Mouse (Mus musculus): ENCODE measurements around the gene Brd3.

Brd3 gene

DNA sequence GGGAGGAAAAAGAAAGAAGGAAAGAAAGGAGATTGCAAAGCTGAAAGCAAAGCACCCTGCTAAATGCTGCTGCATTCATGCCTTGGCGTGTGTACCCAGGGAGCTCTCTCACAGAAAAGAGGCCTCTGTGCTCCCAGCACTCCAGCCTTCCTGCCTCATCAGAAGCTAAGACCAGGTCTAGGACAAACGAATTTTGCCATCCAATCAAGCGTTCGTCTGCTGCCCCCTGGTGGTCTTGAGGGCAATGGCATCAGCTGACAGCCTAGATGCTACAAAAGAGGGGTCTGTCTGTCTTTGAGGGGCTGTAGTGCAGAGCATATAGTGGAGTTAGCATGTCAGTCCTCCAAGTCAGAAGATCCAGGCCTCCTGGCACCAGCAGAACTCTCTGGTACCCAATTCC, 79.4 kb downstream of the Brd3 start:
- peak; percentile 73 to 82 for DNase-seq (ENCODE audit: low read depth in 2 of 2, low spot score in 2 of 2)

DNA sequence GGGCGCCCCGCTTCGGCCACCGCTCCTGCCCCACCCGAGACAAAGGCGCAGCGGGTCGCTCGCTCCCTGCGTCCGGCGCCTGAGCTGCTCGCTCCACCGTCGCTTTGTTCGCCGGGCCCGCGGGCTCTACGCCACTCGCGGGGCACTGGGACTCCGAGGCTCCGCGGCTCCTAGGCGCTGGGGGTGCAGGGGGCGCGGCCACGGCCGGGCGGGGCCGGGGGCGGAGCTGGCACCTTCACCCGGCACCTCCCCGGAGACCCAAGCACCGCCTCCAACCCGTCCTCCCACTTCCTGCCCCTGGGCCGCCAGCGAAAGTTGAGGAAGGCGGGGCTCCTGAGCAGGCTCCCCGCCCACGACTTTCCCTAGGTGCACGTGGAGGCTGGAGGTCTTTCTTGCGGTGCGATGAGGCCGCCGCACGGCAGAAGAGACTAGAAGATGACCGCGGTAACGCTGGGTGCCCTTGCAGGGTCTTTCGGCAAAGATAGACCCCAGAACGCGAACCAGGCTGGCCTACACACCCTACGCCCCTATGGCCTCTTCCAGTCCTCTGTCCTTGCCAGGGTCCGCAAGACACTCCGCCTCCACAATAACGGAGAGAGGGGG, 80.5 kb downstream of the Brd3 start, which contains the start of gene Vav2:
Gene Vav2 (minus strand): TSS at position 179 of the 603 bp plus-strand sequence.
- peak; percentile 86 to 93 for DNase-seq (ENCODE audit: low read depth in 2 of 2, low spot score in 2 of 2)

DNA sequence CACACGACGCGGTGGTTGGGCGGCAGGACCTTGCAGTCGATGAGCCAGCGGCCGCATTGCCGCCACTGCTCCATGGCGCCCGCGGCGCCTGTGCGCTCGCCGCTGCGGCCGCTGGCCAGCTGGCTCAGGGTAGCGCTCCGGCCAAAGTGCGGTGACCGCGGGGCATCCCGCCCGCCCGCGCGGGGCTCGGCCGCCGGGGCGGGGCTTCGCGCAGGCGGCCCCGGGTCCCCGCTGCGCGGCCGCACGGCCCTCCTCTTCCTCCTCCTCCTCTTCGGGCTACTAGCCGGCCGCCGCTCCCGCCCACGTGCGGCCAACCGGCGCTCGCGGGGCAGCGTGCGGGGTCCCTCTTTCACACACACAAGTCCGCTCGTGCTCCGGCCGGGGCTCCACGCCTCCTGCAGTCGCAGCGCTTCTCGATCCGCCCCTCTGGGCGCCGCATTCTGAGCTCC, 81.0 kb downstream of the Brd3 start:
- DNase-seq (ENCODE audit: low read depth in 2 of 2, low spot score in 2 of 2) = no peak

DNA sequence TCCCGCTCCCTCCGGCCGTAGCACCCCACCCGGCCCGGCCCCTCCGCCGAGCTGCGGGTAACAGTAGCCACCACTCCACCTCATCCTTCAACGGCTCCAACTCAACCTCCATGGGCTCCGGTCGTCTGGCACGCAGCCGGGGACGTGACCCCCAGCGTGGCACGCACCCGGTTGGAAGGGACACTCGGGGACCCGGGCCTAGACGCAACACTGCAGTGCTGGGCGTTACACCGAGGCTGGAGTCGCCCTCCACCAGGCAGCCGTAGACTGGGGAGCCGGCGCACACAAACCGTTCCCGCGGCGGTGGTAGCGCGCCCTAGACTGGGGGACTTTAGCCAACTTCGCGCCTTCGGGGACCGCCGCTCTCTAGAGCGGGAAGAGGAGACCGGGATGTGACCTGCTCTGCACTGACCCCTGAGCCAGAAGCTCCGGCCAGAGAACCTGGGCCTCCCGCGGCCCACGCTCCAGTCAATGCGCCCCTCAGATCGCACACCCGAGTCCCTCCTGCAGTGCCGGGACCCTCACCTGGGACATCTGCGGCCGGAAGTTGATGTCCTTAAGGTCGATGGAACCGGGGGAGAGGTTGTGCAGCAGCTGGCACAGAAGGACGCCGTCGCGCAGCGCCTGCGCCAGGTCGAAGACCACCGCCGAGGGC, 81.6 kb downstream of the Brd3 start:
- peak in 1 of 2 experiments; percentile 27 for DNase-seq (ENCODE audit: low read depth in 2 of 2, low spot score in 2 of 2)

GRCm38 (mm10) chr2:27425161-27425611, 82.3 kb downstream of the Brd3 start:
- no peak for DNase-seq (ENCODE audit: low read depth in 2 of 2, low spot score in 2 of 2)

- no peak for DNase-seq (ENCODE audit: low read depth in 2 of 2, low spot score in 2 of 2)
These were observed 83.9 kb downstream of the Brd3 start for GRCm38 (mm10) chr2:27423596-27423995.

- DNase-seq (ENCODE audit: low read depth in 2 of 2, low spot score in 2 of 2) = no peak
These were observed 86.0 kb downstream of the Brd3 start for GRCm38 (mm10) chr2:27421293-27422068.

- no peak for DNase-seq (ENCODE audit: low read depth in 2 of 2, low spot score in 2 of 2)
These were observed 88.8 kb downstream of the Brd3 start for GRCm38 (mm10) chr2:27418577-27419070.

- no peak for DNase-seq (ENCODE audit: low read depth in 2 of 2, low spot score in 2 of 2)
These were observed 89.8 kb downstream of the Brd3 start for GRCm38 (mm10) chr2:27417648-27418153.

- no peak for DNase-seq (ENCODE audit: low read depth in 2 of 2, low spot score in 2 of 2)
These were observed 91.0 kb downstream of the Brd3 start for GRCm38 (mm10) chr2:27416425-27416824.

GRCm38 (mm10) chr2:27415060-27415783, 92.2 kb downstream of the Brd3 start:
- DNase-seq (ENCODE audit: low read depth in 2 of 2, low spot score in 2 of 2) = no peak

DNA sequence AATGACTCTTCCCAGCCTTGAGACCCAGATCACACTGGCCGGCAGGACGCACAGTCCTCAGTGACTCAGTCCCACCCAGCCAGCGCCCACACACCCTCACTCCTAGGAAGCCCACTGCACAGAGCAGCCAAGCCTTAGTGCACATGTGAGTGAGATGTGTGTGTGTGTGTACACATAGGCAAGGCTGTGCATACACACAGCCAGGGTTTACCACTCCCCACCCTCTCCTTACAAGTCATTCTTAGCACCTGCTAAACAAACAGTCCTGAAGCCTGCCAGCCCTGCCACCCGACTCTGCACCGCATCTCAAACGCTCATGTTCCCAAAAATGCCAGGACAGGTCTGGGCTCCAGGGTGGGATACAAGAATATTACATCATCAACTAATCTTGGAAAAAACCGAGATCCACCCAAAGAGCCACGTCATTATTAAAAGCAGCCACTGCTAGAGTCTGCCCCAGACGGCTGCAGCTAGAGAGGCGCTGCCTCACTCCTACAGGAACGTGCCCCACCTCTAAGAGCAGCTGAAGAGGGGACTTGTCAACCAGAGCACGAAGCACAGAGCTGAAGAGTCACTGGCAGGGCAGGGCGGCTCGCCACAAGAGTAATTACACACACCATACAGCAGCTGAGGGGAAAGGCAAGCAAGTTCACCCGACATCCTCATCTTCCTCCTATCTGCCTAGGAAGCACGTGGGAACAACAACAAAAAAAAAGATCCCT, 93.4 kb downstream of the Brd3 start:
- DNase-seq (ENCODE audit: low read depth in 2 of 2, low spot score in 2 of 2) = no peak

DNA sequence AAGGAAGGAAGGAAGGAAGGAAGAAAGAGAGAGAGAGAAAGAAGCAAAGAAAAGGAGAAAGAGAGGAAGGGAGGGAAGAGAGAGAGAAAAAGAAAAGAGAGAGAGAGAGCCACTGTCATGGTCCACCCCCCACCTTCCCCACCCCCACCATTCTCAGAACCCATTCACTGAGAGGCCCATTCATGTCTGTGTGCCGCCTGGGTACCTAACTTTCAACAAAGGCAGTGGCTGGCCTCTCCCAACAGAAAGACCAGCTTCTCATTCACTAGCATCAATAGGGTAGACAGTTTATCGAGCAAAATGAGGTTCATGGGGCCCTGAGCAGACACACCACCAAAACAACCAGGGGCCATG, 93.9 kb downstream of the Brd3 start:
- DNase-seq (ENCODE audit: low read depth in 2 of 2, low spot score in 2 of 2) = no peak

GRCm38 (mm10) chr2:27412245-27412800, 95.1 kb downstream of the Brd3 start:
- DNase-seq (ENCODE audit: low read depth in 2 of 2, low spot score in 2 of 2) = no peak

DNA sequence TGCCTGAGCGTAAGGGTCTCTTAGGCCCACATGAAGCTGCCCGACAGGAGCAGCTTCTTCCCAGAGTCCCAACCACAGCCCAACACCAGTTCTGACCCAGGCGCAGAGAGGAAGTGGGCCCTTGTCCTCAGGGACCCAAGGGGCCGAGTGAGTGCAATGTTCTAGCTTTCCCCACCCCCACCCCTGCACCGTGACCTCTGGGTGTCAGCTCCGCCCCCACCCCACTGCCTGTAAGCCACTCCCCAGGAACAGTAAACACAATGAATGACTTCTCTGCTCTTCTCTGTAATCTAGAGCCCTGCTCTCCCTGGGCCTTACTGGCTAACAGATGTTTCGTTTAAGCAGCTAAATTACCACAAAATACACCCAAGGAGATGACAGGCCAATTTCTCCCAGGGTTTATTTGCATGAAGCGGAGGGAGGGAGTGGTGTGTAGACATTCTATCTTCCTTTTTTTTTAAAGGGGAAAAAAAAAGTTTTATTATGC, 95.7 kb downstream of the Brd3 start:
- no peak for DNase-seq (ENCODE audit: low read depth in 2 of 2, low spot score in 2 of 2)

DNA sequence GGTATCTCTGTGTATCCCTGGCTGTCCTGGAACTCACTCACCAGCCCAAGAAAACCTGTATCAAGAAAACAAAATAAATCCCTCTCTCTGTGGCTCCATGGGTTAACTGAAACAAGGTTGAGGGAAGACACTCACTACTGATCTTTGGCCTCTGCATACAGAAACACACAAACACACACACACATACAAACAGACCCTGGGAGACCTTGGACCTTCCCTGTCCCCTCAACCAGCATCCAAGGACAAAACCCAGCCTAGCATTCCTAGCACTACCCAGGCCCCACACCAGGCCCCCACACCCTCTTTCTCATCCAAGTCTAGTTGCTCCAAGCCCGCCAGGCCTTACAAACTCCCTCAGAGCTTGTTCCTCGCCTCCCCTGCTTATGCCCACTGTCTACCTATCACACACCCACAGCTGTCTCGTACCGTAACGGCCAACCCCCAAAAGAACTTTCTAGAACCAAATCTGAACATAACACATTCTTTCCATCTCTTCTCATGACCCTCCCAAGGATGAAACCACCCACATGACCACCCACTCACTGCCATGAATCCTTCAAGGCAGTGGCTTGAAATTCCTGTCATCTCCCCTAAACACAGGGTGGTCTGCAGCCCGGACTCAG, 96.8 kb downstream of the Brd3 start:
- no peak for DNase-seq (ENCODE audit: low read depth in 2 of 2, low spot score in 2 of 2)

GRCm38 (mm10) chr2:27408194-27408593, 99.3 kb downstream of the Brd3 start:
- no peak for DNase-seq (ENCODE audit: low read depth in 2 of 2, low spot score in 2 of 2)

GRCm38 (mm10) chr2:27406928-27407327, 100.5 kb downstream of the Brd3 start:
- no peak for DNase-seq (ENCODE audit: low read depth in 2 of 2, low spot score in 2 of 2)

DNA sequence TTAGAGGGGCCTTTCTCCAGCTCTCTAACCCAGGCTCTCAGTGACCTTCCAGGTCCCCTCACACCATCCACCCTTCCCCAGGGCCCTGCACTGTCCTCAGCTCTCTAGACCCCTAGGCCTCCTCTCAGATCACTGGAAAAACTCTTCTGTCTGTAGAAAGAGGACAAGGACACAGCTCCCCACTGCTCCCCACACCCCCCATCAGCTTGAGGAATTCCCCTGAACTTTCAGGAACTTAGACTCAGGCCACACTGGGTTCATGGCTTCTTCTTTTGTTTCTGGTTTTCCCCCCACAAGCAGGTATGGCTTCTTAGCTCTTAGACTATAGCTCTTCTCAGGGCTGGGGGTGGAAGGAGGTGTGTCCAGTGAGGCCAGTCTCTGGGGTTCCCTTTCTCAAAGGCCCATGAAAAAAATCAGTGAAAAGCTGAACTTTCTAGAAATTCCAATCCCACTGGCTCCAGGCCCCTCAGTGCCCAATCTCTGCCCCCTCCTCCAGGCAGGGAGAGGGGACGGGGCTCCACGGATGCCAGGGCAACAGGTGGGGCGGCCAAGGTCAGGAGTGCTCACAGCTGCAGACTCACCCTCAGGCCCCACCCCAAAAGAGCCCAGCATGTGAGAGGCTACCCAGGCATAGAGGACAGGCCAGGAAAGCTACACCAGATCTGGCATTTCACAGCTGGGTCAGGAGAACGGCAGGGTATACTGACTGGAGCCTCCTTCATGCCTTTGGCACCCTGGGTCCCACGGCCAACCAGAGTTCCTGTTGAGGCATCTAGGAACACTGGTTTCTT, 102.2 kb downstream of the Brd3 start:
- no peak for DNase-seq (ENCODE audit: low read depth in 2 of 2, low spot score in 2 of 2)

All from CD8-positive naive resting alpha-beta T cell, adult 2 months (primary cell).